Mouse (Mus musculus) lung, embryonic 15.5 days (tissue): ENCODE results near the gene Ttc17. TPM values are rescaled to one million over a fixed set of nuclear protein-coding genes. Genes with fewer than 3 reads are reported as not detected.

Experiments used
- ATAC-seq: fragments of 200-750 bp; cut with Nextera tagmentation; 2 replicates; pipeline ENCODE4 v1.8.0; 2017; ENCODE audit warnings: moderate number of reproducible peaks, borderline replicate concordance; ENCODE audit not compliant: low FRiP score, low TSS enrichment; ENCODE audit errors: extremely low read depth
- H3K27ac ChIP-seq: fragments of 300-500 bp; sonication (generic); 2 replicates; pipeline ENCODE4 v1.5.1; 2015; ENCODE audit warnings: moderate library complexity, mild to moderate bottlenecking, inconsistent platforms
- H3K27me3 ChIP-seq: fragments of 300-500 bp; sonication (generic); 2 replicates; pipeline ENCODE4 v1.6.1; 2015; ENCODE audit warnings: inconsistent platforms
- H3K36me3 ChIP-seq: fragments of 300-500 bp; sonication (generic); 2 replicates; pipeline ENCODE4 v1.6.1; 2015; ENCODE audit warnings: inconsistent platforms
- H3K4me1 ChIP-seq: fragments of 300-500 bp; sonication (generic); 2 replicates; pipeline ENCODE4 v1.6.1; 2015; ENCODE audit warnings: inconsistent platforms
- H3K4me2 ChIP-seq: fragments of 300-500 bp; sonication (generic); 2 replicates; pipeline ENCODE4 v1.6.1; 2015; ENCODE audit warnings: inconsistent platforms, mild to moderate bottlenecking, moderate library complexity
- H3K4me3 ChIP-seq: fragments of 300-500 bp; sonication (generic); 2 replicates; pipeline ENCODE4 v1.5.1; 2015; ENCODE audit warnings: mild to moderate bottlenecking, inconsistent platforms
- H3K9ac ChIP-seq: fragments of 300-500 bp; sonication (generic); 2 replicates; pipeline ENCODE4 v1.6.1; 2015; ENCODE audit warnings: inconsistent platforms
- H3K9me3 ChIP-seq: fragments of 300-500 bp; sonication (generic); 2 replicates; pipeline ENCODE4 v1.6.1; 2016; ENCODE audit warnings: inconsistent platforms
- WGBS: fragments of 180-500 bp; shearing (Covaris S2); methylation state at CpG from one replicate; pipeline ENCODE4 v1.1.7; 2015; 5-methylcytosine and 5-hydroxymethylcytosine counted together
- polyA plus RNA-seq: library from polyadenylated mRNA; unstranded; fragments of >200 nt; fragmentation: Nextera tagmentation; extraction: Ambion mirVana; gene quantifications from 2 replicates; pipeline ENCODE4 v1.2.1, GENCODE M21; 2015

Ttc17 gene
- 15.7 and 20.6 TPM in 2 replicates for polyA plus RNA-seq

GRCm38 (mm10) chr2:94406083-94406957 lies at the start of gene Ttc17:
Gene Ttc17 (minus strand): TSS chr2:94406689.
- peak; percentile 94 for ATAC-seq
- no peaks in the 10 kb centered on the region for H3K27me3 ChIP-seq
- H3K9me3 ChIP-seq = no peaks in the 10 kb centered on the region
- peak within 1 kb of the TSS; percentile 98 for H3K4me3 ChIP-seq
- WGBS = under 1% methylated on average over 70 of the region's 77 CpGs
- peaks cover 22% of the 10 kb centered on the region for H3K4me1 ChIP-seq
- H3K36me3 ChIP-seq = no peaks in the 10 kb centered on the region
- H3K9ac ChIP-seq = peak within 1 kb of the TSS; percentile 93
- H3K27ac ChIP-seq = peak within 1 kb of the TSS; percentile 89
- peak within 1 kb of the TSS; percentile 67 for H3K4me2 ChIP-seq

GRCm38 (mm10) chr2:94449643-94450042 lies 43.2 kb upstream of the Ttc17 start:
- H3K4me1 ChIP-seq = no peaks in the 10 kb centered on the region
- no peak for ATAC-seq
- no peak overlapping the region for H3K27ac ChIP-seq
- no peak overlapping the region for H3K9ac ChIP-seq
- no peaks in the 10 kb centered on the region for H3K9me3 ChIP-seq
- no peaks in the 10 kb centered on the region for H3K27me3 ChIP-seq
- WGBS = 74% methylated on average over 8 of the region's 8 CpGs
- H3K36me3 ChIP-seq = no peaks in the 10 kb centered on the region
- H3K4me3 ChIP-seq = no peak overlapping the region
- H3K4me2 ChIP-seq = no peak overlapping the region

GRCm38 (mm10) chr2:94436952-94437351 lies 30.5 kb upstream of the Ttc17 start:
- peaks cover 27% of the 10 kb centered on the region for H3K4me1 ChIP-seq
- H3K4me2 ChIP-seq = peak overlapping the region; percentile 85
- peak overlapping the region; percentile 61 for H3K27ac ChIP-seq
- no peak for ATAC-seq
- peak overlapping the region; percentile 94 for H3K9ac ChIP-seq
- no peaks in the 10 kb centered on the region for H3K27me3 ChIP-seq
- peak overlapping the region; percentile 98 for H3K4me3 ChIP-seq
- no peaks in the 10 kb centered on the region for H3K36me3 ChIP-seq
- WGBS = 0% methylated on average over 10 of the region's 10 CpGs
- H3K9me3 ChIP-seq = no peaks in the 10 kb centered on the region

GRCm38 (mm10) chr2:94435481-94435880 lies 29.0 kb upstream of the Ttc17 start:
- no peak overlapping the region for H3K27ac ChIP-seq
- no peaks in the 10 kb centered on the region for H3K27me3 ChIP-seq
- H3K4me2 ChIP-seq = no peak overlapping the region; the same call in 1 of the 2 replicates
- no peaks in the 10 kb centered on the region for H3K36me3 ChIP-seq
- no peak overlapping the region for H3K4me3 ChIP-seq
- no peaks in the 10 kb centered on the region for H3K9me3 ChIP-seq
- ATAC-seq = no peak
- peaks cover 27% of the 10 kb centered on the region for H3K4me1 ChIP-seq
- H3K9ac ChIP-seq = no peak overlapping the region
- 79% methylated on average over 7 of the region's 7 CpGs for WGBS

GRCm38 (mm10) chr2:94434833-94435232 lies 28.3 kb upstream of the Ttc17 start:
- H3K27me3 ChIP-seq = no peaks in the 10 kb centered on the region
- no peak overlapping the region for H3K9ac ChIP-seq
- 33% methylated on average over 1 of the region's 1 CpGs for WGBS
- H3K36me3 ChIP-seq = no peaks in the 10 kb centered on the region
- no peak for ATAC-seq
- no peak overlapping the region for H3K27ac ChIP-seq
- H3K4me1 ChIP-seq = peaks cover 27% of the 10 kb centered on the region
- H3K4me3 ChIP-seq = no peak overlapping the region
- no peaks in the 10 kb centered on the region for H3K9me3 ChIP-seq
- H3K4me2 ChIP-seq = no peak overlapping the region

- Histone ChIP-seq H3K27ac (no peak overlapping the region), H3K9me3 (no peaks in the 10 kb centered on the region), H3K4me1 (peaks cover 23% of the 10 kb centered on the region), H3K4me3 (no peak overlapping the region), H3K36me3 (peaks cover 10% of the 10 kb centered on the region), H3K4me2 (no peak overlapping the region), H3K9ac (no peak overlapping the region), H3K27me3 (no peaks in the 10 kb centered on the region)
- 55% methylated on average over 2 of the region's 2 CpGs for WGBS
- ATAC-seq = no peak
These were observed 25.7 kb upstream of the Ttc17 start for GRCm38 (mm10) chr2:94432214-94432613.

GRCm38 (mm10) chr2:94428456-94428855 lies 22.0 kb upstream of the Ttc17 start:
- Histone ChIP-seq H3K27ac (no peak overlapping the region), H3K4me1 (no peaks in the 10 kb centered on the region), H3K36me3 (peaks cover 39% of the 10 kb centered on the region), H3K9me3 (no peaks in the 10 kb centered on the region), H3K9ac (no peak overlapping the region), H3K4me3 (no peak overlapping the region), H3K27me3 (no peaks in the 10 kb centered on the region), H3K4me2 (no peak overlapping the region)
- ATAC-seq = no peak
- 83% methylated on average over 1 of the region's 1 CpGs for WGBS

- no peak for ATAC-seq
- Histone ChIP-seq H3K27me3 (no peaks in the 10 kb centered on the region), H3K27ac (no peak overlapping the region), H3K9ac (peak overlapping the region; percentile 93), H3K9me3 (no peaks in the 10 kb centered on the region), H3K4me2 (peak overlapping the region; percentile 67), H3K4me1 (peaks cover 22% of the 10 kb centered on the region), H3K36me3 (peaks cover 8% of the 10 kb centered on the region), H3K4me3 (peak overlapping the region; percentile 98)
- WGBS = 20% methylated on average over 3 of the region's 3 CpGs
These were observed 952 bp upstream of the Ttc17 start for GRCm38 (mm10) chr2:94407441-94407840.

- H3K9ac ChIP-seq = peak overlapping the region; percentile 93
- peaks cover 22% of the 10 kb centered on the region for H3K4me1 ChIP-seq
- peak overlapping the region; percentile 89 for H3K27ac ChIP-seq
- peak overlapping the region; percentile 67 for H3K4me2 ChIP-seq
- peaks cover 4% of the 10 kb centered on the region for H3K36me3 ChIP-seq
- WGBS = under 1% methylated on average over 13 of the region's 13 CpGs
- H3K9me3 ChIP-seq = no peaks in the 10 kb centered on the region
- peak overlapping the region; percentile 98 for H3K4me3 ChIP-seq
- no peaks in the 10 kb centered on the region for H3K27me3 ChIP-seq
- no peak for ATAC-seq
These were observed 532 bp upstream of the Ttc17 start for GRCm38 (mm10) chr2:94407021-94407420.

- H3K36me3 ChIP-seq = no peaks in the 10 kb centered on the region
- peaks cover 22% of the 10 kb centered on the region for H3K4me1 ChIP-seq
- no peaks in the 10 kb centered on the region for H3K27me3 ChIP-seq
- WGBS = 6% methylated on average over 21 of the region's 21 CpGs
- H3K27ac ChIP-seq = peak overlapping the region; percentile 89
- no peaks in the 10 kb centered on the region for H3K9me3 ChIP-seq
- H3K4me2 ChIP-seq = peak overlapping the region; percentile 67
- H3K9ac ChIP-seq = peak overlapping the region; percentile 93
- ATAC-seq = no peak; the same call in 1 of the 2 replicates
- H3K4me3 ChIP-seq = peak overlapping the region; percentile 98
These were observed 949 bp downstream of the Ttc17 start for GRCm38 (mm10) chr2:94405397-94406082.

GRCm38 (mm10) chr2:94404512-94405240 lies 1.8 kb downstream of the Ttc17 start:
- no peak overlapping the region for H3K9ac ChIP-seq
- peaks cover 22% of the 10 kb centered on the region for H3K4me1 ChIP-seq
- no peaks in the 10 kb centered on the region for H3K27me3 ChIP-seq
- ATAC-seq = no peak
- 0 out of 2 replicates have a peak overlapping the region, but pooled peaks have one; percentile 98 for H3K4me3 ChIP-seq
- no peaks in the 10 kb centered on the region for H3K36me3 ChIP-seq
- H3K4me2 ChIP-seq = peak overlapping the region; percentile 67; the same call in 1 of the 2 replicates
- H3K27ac ChIP-seq = no peak overlapping the region
- no peaks in the 10 kb centered on the region for H3K9me3 ChIP-seq
- WGBS = 71% methylated on average over 10 of the region's 10 CpGs
